Mouse (Mus musculus) hindbrain, postnatal 0 days (tissue): ENCODE measurements at regions not wholly inside any gene's neighbourhood (a gene's known extent, or its start where the extent isn't known, plus 50 kb on each side); places are given as distances from the start of the nearest gene placed in this dataset.

Experiments used
- ATAC-seq: fragments of 200-750 bp; cut with Nextera tagmentation; 2 replicates; pipeline ENCODE4 v1.8.0; 2017; ENCODE audit warnings: mild to moderate bottlenecking, moderate TSS enrichment, moderate library complexity
- DNase-seq: peaks from one replicate; pipeline ENCODE4 v3.0.0-alpha.2; 2015; ENCODE audit warnings: low spot score
- H3K27ac ChIP-seq: fragments of 300-500 bp; sonication (generic); 2 replicates; pipeline ENCODE4 v1.5.1; 2014; ENCODE audit warnings: mild to moderate bottlenecking
- H3K27me3 ChIP-seq: fragments of 300-500 bp; sonication (generic); 2 replicates; pipeline ENCODE4 v1.6.1; 2014; ENCODE audit warnings: low read length, mixed read lengths; ENCODE audit not compliant: insufficient read depth
- H3K36me3 ChIP-seq: fragments of 300-500 bp; sonication (generic); 2 replicates; pipeline ENCODE4 v1.6.1; 2014; ENCODE audit warnings: low read length, mixed read lengths; ENCODE audit not compliant: insufficient read depth
- H3K4me1 ChIP-seq: fragments of 300-500 bp; sonication (generic); 2 replicates; pipeline ENCODE4 v1.6.1; 2014; ENCODE audit warnings: antibody characterized with exemption, low read length, mixed read lengths; ENCODE audit not compliant: insufficient read depth
- H3K4me2 ChIP-seq: fragments of 300-500 bp; sonication (generic); 2 replicates; pipeline ENCODE4 v1.6.1; 2014; ENCODE audit warnings: low read depth, mild to moderate bottlenecking, low read length, moderate library complexity, mixed read lengths
- H3K4me3 ChIP-seq: fragments of 300-500 bp; sonication (generic); 2 replicates; pipeline ENCODE4 v1.5.1; 2014; ENCODE audit warnings: low read length
- H3K9ac ChIP-seq: fragments of 300-500 bp; sonication (generic); replicated peaks from 2 replicates; pipeline ENCODE4 v1.6.1; 2014; ENCODE audit warnings: mild to moderate bottlenecking, low read length, moderate library complexity, mixed read lengths
- H3K9me3 ChIP-seq: fragments of 300-500 bp; sonication (generic); 2 replicates; pipeline ENCODE4 v1.6.1; 2016; ENCODE audit warnings: low read length, mixed read lengths
- CTCF ChIP-seq: IDR thresholded peaks from 2 replicates; pipeline ENCODE4 v1.5.1; 2016; ENCODE audit warnings: antibody characterized with exemption, control low read depth, low read depth
- WGBS: fragments of 180-500 bp; shearing (Covaris S2); extraction: QIAGEN DNeasy Blood & Tissue Kit; methylation state at CpG from one replicate; pipeline ENCODE4 v1.1.7; 2014; 5-methylcytosine and 5-hydroxymethylcytosine counted together

- Histone ChIP-seq H3K36me3 (no peaks in the 10 kb centered on the region), H3K9ac (no peak overlapping the region), H3K4me3 (no peak overlapping the region), H3K4me1 (no peaks in the 10 kb centered on the region), H3K9me3 (no peaks in the 10 kb centered on the region), H3K27ac (no peak overlapping the region), H3K4me2 (no peak overlapping the region), H3K27me3 (no peaks in the 10 kb centered on the region)
- ATAC-seq (no peak), DNase-seq (no peak)
- no peak for TF ChIP-seq CTCF
- 85% methylated on average over 5 of the region's 5 CpGs for WGBS
Measured at GRCm38 (mm10) chr1:168016375-168016890, 327.4 kb downstream of the Lmx1a start.

GRCm38 (mm10) chr1:168026481-168026880 is 337.4 kb downstream of the Lmx1a start:
- DNase-seq, result no peak
- H3K9ac ChIP-seq, result no peak overlapping the region
- no peak for ATAC-seq

GRCm38 (mm10) chr1:168044765-168045164 is 355.7 kb downstream of the Lmx1a start:
- Histone ChIP-seq H3K4me3 (peak overlapping the region; percentile 8; the same call in 1 of the 2 replicates), H3K4me1 (peaks cover 12% of the 10 kb centered on the region), H3K36me3 (no peaks in the 10 kb centered on the region), H3K9ac (0 out of 2 replicates have a peak overlapping the region, but pooled peaks have one; percentile 13), H3K27ac (peak overlapping the region; percentile 58; the same call in 1 of the 2 replicates), H3K27me3 (no peaks in the 10 kb centered on the region), H3K9me3 (no peaks in the 10 kb centered on the region), H3K4me2 (peak overlapping the region; percentile 51)
- WGBS, result 14% methylated on average over 10 of the region's 10 CpGs
- DNase-seq, result peak; percentile 75
- peak; percentile 57; the same call in 1 of the 2 replicates for ATAC-seq
- TF ChIP-seq CTCF, result no peak

More at GRCm38 (mm10) chr1:168026481-168026880, 337.4 kb downstream of the Lmx1a start:
- WGBS, result 86% methylated on average over 3 of the region's 3 CpGs
- H3K27ac ChIP-seq, result no peak overlapping the region
- no peak for TF ChIP-seq CTCF
- no peak overlapping the region for H3K4me2 ChIP-seq
- H3K9me3 ChIP-seq, result no peaks in the 10 kb centered on the region
- no peak overlapping the region for H3K4me3 ChIP-seq
- no peaks in the 10 kb centered on the region for H3K36me3 ChIP-seq
- no peaks in the 10 kb centered on the region for H3K27me3 ChIP-seq
- H3K4me1 ChIP-seq, result no peaks in the 10 kb centered on the region

GRCm38 (mm10) chr1:168046347-168046746 is 357.3 kb downstream of the Lmx1a start:
- Histone ChIP-seq H3K4me3 (no peak overlapping the region), H3K4me1 (peaks cover 12% of the 10 kb centered on the region), H3K27me3 (no peaks in the 10 kb centered on the region), H3K4me2 (no peak overlapping the region), H3K9me3 (no peaks in the 10 kb centered on the region), H3K9ac (no peak overlapping the region), H3K27ac (peak overlapping the region; percentile 4; the same call in 1 of the 2 replicates), H3K36me3 (no peaks in the 10 kb centered on the region)
- ATAC-seq (peak; percentile 91), DNase-seq (peak; percentile 93)
- 28% methylated on average over 7 of the region's 7 CpGs for WGBS
- TF ChIP-seq CTCF, result no peak

GRCm38 (mm10) chr1:168046749-168047148 is 357.7 kb downstream of the Lmx1a start:
- DNase-seq, result peak; percentile 57

GRCm38 (mm10) chr1:168049965-168050364 is 360.9 kb downstream of the Lmx1a start:
- WGBS, result 90% methylated on average over 3 of the region's 3 CpGs
- ATAC-seq (no peak), DNase-seq (no peak)
- H3K27me3 ChIP-seq, result no peaks in the 10 kb centered on the region
- H3K4me1 ChIP-seq, result peaks cover 7% of the 10 kb centered on the region
- no peak overlapping the region for H3K4me2 ChIP-seq
- TF ChIP-seq CTCF, result no peak
- H3K36me3 ChIP-seq, result no peaks in the 10 kb centered on the region
- H3K9ac ChIP-seq, result no peak overlapping the region
- H3K27ac ChIP-seq, result no peak overlapping the region
- no peaks in the 10 kb centered on the region for H3K9me3 ChIP-seq
- H3K4me3 ChIP-seq, result no peak overlapping the region

More at GRCm38 (mm10) chr1:168046749-168047148, 357.7 kb downstream of the Lmx1a start:
- Histone ChIP-seq H3K36me3 (no peaks in the 10 kb centered on the region), H3K9me3 (no peaks in the 10 kb centered on the region), H3K4me2 (no peak overlapping the region), H3K27me3 (no peaks in the 10 kb centered on the region), H3K9ac (no peak overlapping the region), H3K27ac (peak overlapping the region; percentile 4; the same call in 1 of the 2 replicates), H3K4me3 (no peak overlapping the region), H3K4me1 (peaks cover 12% of the 10 kb centered on the region)
- WGBS, result 32% methylated on average over 1 of the region's 1 CpGs
- TF ChIP-seq CTCF, result no peak
- ATAC-seq, result peak; percentile 68; the same call in 1 of the 2 replicates

GRCm38 (mm10) chr1:168056479-168056878 is 367.4 kb downstream of the Lmx1a start:
- WGBS, result 6% methylated on average over 5 of the region's 7 CpGs
- H3K9ac ChIP-seq, result no peak overlapping the region
- TF ChIP-seq CTCF, result no peak
- no peaks in the 10 kb centered on the region for H3K4me1 ChIP-seq
- H3K4me2 ChIP-seq, result no peak overlapping the region
- no peaks in the 10 kb centered on the region for H3K36me3 ChIP-seq
- no peak for DNase-seq
- H3K9me3 ChIP-seq, result no peaks in the 10 kb centered on the region
- no peak for ATAC-seq
- no peak overlapping the region for H3K27ac ChIP-seq
- H3K4me3 ChIP-seq, result no peak overlapping the region
- no peaks in the 10 kb centered on the region for H3K27me3 ChIP-seq
